27 mouse cellular contexts compared by ENCODE assay signal in genomic region chr2:48558641-48559040, GRCm38 (mm10).
DNase-seq lines count a peak whose midpoint lies in the region; ATAC-seq and TF ChIP-seq lines count a peak whose summit lies in the region.
"Had no signal": no experiment of that assay in that cellular context is flagged by ENCODE, and none has a peak within 500 bp of the region (broad histone marks: within the 10 kb centered on the region; RNA-seq: fewer than 3 reads in every experiment).

No protein-coding gene starts in this region.

- no peaks in the 10 kb centered on the region for H3K27me3 ChIP-seq in lung, postnatal 0 days (replicated peaks; ENCODE audit: insufficient read depth, low read length)
- H3K27me3 ChIP-seq: CH12.LX; embryonic facial prominence, embryonic 12.5 days; embryonic facial prominence, embryonic 15.5 days; Patski had no signal

- H3K4me2 ChIP-seq in lung, postnatal 0 days (replicated peaks; ENCODE audit: low read depth, low read length), result no peak overlapping the region
- H3K4me2 ChIP-seq: embryonic facial prominence, embryonic 12.5 days; embryonic facial prominence, embryonic 15.5 days; heart, embryonic 11.5 days; hindbrain, embryonic 14.5 days had no signal

- peak; percentile 73 for DNase-seq in gastrocnemius, adult 2 months
- DNase-seq in gastrocnemius, postnatal 4 days (ENCODE audit: low spot score in 2 of 2), result no peak
- no peak for DNase-seq in lung, postnatal 0 days (ENCODE audit: low spot score)
- no peak for DNase-seq in lung, postnatal 25 days (ENCODE audit: low spot score)
- peak; percentile 90 for DNase-seq in skeletal muscle tissue, adult 2 months (ENCODE audit: low read depth, low spot score)
- DNase-seq in ovary, postnatal 14 days (ENCODE audit: low spot score), result no peak
- DNase-seq: adrenal gland, adult 2 months; adrenal gland, postnatal 14 days; B cell, adult 2 months; cerebellum, adult 11 months; cerebellum, adult 2 months; cerebellum, adult 9-11 months; cerebellum, postnatal 25 days; forebrain, postnatal 0 days; heart, postnatal 36 days; kidney, adult 18-20 months had no signal

- H3K9ac ChIP-seq in lung, postnatal 0 days (replicated peaks; ENCODE audit: low read depth), result no peak overlapping the region
- H3K9ac ChIP-seq: embryonic facial prominence, embryonic 12.5 days; embryonic facial prominence, embryonic 15.5 days; forebrain, postnatal 0 days; hindbrain, embryonic 14.5 days had no signal

- no peak overlapping the region for H3K4me3 ChIP-seq in gastrocnemius, adult 2 months
- H3K4me3 ChIP-seq in lung, postnatal 0 days (ENCODE audit: low read depth, low read length), result no peak overlapping the region
- H3K4me3 ChIP-seq: embryonic facial prominence, embryonic 12.5 days; embryonic facial prominence, embryonic 15.5 days had no signal

- WGBS in lung, postnatal 0 days, result 81% methylated on average over 3 of the region's 3 CpGs

- H3K4me1 ChIP-seq in lung, postnatal 0 days (ENCODE audit: insufficient read depth, low read depth, low read length), result no peaks in the 10 kb centered on the region
- H3K4me1 ChIP-seq: embryonic facial prominence, embryonic 12.5 days had no signal

- TF ChIP-seq CTCF in gastrocnemius, adult 2 months (IDR thresholded peaks at IDR 0.05), result no peak
- no peak for TF ChIP-seq CTCF in lung, postnatal 0 days (IDR thresholded peaks at IDR 0.05)

- peak overlapping the region; percentile 78 for H3K27ac ChIP-seq in gastrocnemius, adult 2 months
- H3K27ac ChIP-seq in lung, postnatal 0 days (ENCODE audit: low read length), result no peak overlapping the region
- H3K27ac ChIP-seq: embryonic facial prominence, embryonic 12.5 days; embryonic facial prominence, embryonic 15.5 days; hindbrain, embryonic 14.5 days; hindbrain, postnatal 0 days had no signal

- no peaks in the 10 kb centered on the region for H3K9me3 ChIP-seq in lung, postnatal 0 days (ENCODE audit: low read length)
- H3K9me3 ChIP-seq: embryonic facial prominence, embryonic 12.5 days; embryonic facial prominence, embryonic 15.5 days; G1E had no signal

- peak; percentile 32 for ATAC-seq in lung, postnatal 0 days
- ATAC-seq: forebrain, embryonic 14.5 days; forebrain, postnatal 0 days; hindbrain, postnatal 0 days; inflammation-experienced regulatory T-cells, adult 6 months; intestine, embryonic 16.5 days; Patski had no signal

- intact Hi-C loops in gastrocnemius, adult 2 months (cut with DNase I), result loop anchor here (10.0 kb wide), 2 partner anchors 256 to 316 kb away; partner anchors contain the start of gene Acvr2a

- TF ChIP-seq EP300 in lung, postnatal 0 days (IDR thresholded peaks at IDR 0.05), result no peak

- no peaks in the 10 kb centered on the region for H3K36me3 ChIP-seq in lung, postnatal 0 days (ENCODE audit: insufficient read depth, low read length)
- H3K36me3 ChIP-seq: embryonic facial prominence, embryonic 12.5 days; embryonic facial prominence, embryonic 15.5 days; G1E had no signal

Comparison
In these comparisons a context has a peak if more than half of its experiments do, and no peak if none do; other contexts are left out.
1. DNase-seq: peak in gastrocnemius, adult 2 months (single experiment) and skeletal muscle tissue, adult 2 months (single experiment); none in gastrocnemius, postnatal 4 days (0 of 2), lung, postnatal 0 days (single experiment), lung, postnatal 25 days (single experiment) and ovary, postnatal 14 days (single experiment).